Mouse (Mus musculus): ENCODE data around the gene Map3k10. TPM values are rescaled to one million over a fixed set of nuclear protein-coding genes. Genes with fewer than 3 reads are reported as not detected.

Gene Map3k10
- polyA plus RNA-seq (2017; shearing (Covaris generic)), result 12.3 TPM

DNA sequence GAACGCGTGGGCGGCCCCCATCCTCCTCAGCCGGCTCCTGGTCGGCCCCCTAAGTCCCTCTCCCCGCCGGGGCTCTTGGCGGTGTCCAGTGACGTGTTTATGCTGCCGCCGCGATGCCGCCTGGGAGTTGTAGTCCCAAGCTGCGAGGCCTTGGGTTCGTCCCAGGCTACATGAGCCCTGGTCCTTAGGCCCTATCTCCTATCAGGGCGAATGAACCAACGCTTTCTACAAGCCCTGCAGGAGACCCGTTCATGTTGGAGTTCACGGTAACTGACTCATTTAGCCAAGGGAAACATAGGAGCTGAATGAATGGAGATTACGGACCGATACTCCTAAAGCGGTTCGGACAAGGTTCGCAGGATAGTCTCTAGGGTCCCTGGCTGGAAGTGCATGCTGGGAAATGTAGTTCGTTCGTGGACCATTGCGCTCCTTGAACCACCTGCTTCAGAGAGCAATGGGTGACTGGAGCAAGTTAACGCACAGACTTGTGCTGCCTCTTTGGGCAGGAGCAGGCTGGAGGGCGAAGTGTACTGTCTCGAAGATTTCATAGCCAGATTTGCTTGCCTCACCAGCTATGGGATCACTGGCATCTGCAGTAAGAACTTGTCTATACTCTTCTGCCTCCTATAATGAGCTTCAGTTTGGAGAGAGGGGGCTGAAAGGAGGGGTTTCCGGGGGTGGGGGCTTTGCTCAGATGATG lies at the start of gene Map3k10:
Map3k10 (minus strand) TSS at position 77 of the 700 bp plus-strand sequence.

GRCm38 (mm10) chr7:27688815-27689612 lies 14.6 kb upstream of the Map3k10 start, which contains the start of gene Zfp607b:
TSS of gene Zfp607b (plus strand) at chr7:27689340.

GRCm38 (mm10) chr7:27653681-27654437 lies 20.5 kb downstream of the Map3k10 start, which contains the start of gene Ttc9b:
TSS of gene Ttc9b (plus strand) at chr7:27653915.

Other genes with a start within 250 kb of the Map3k10 start
- 0.32 TPM for gene Sptbn4, start 226.9 kb downstream of the Map3k10 start, polyA plus RNA-seq (2017; shearing (Covaris generic))
- gene Blvrb, start 226.6 kb downstream of the Map3k10 start, polyA plus RNA-seq (2017; shearing (Covaris generic)), result 6.3 TPM
- 24.5 TPM for gene Sertad3, start 200.8 kb downstream of the Map3k10 start, polyA plus RNA-seq (2017; shearing (Covaris generic))
- gene Sertad1, start 187.7 kb downstream of the Map3k10 start, polyA plus RNA-seq (2017; shearing (Covaris generic)), result 96.6 TPM
- 0.71 TPM for gene Prx, start 175.3 kb downstream of the Map3k10 start, polyA plus RNA-seq (2017; shearing (Covaris generic))
- 0.21 TPM for gene Hipk4, start 151.3 kb downstream of the Map3k10 start, polyA plus RNA-seq (2017; shearing (Covaris generic))
- 197 TPM for gene Pld3, start 121.4 kb downstream of the Map3k10 start, polyA plus RNA-seq (2017; shearing (Covaris generic))
- 14.3 TPM for gene 2310022A10Rik, start 121.4 kb downstream of the Map3k10 start, polyA plus RNA-seq (2017; shearing (Covaris generic))
- 91.2 TPM for gene Akt2, start 83.0 kb downstream of the Map3k10 start, polyA plus RNA-seq (2017; shearing (Covaris generic))
- gene Ttc9b, start 20.7 kb downstream of the Map3k10 start, polyA plus RNA-seq (2017; shearing (Covaris generic)), result not detected
- gene Zfp607b, start 14.7 kb upstream of the Map3k10 start, polyA plus RNA-seq (2017; shearing (Covaris generic)), result 1.3 TPM
- gene Zfp60, start 56.8 kb upstream of the Map3k10 start, polyA plus RNA-seq (2017; shearing (Covaris generic)), result 5.1 TPM
- 1.2 TPM for gene Zfp626, start 132.6 kb upstream of the Map3k10 start, polyA plus RNA-seq (2017; shearing (Covaris generic))
- 5.0 TPM for gene Zfp59, start 164.0 kb upstream of the Map3k10 start, polyA plus RNA-seq (2017; shearing (Covaris generic))
- 7.8 TPM for gene Zfp607a, start 182.9 kb upstream of the Map3k10 start, polyA plus RNA-seq (2017; shearing (Covaris generic))

Data from effector memory CD4-positive, alpha-beta T cell, adult 7 months (primary cell).